Mouse (Mus musculus): ENCODE measurements around the gene Cpa5.

Gene Cpa5

DNA sequence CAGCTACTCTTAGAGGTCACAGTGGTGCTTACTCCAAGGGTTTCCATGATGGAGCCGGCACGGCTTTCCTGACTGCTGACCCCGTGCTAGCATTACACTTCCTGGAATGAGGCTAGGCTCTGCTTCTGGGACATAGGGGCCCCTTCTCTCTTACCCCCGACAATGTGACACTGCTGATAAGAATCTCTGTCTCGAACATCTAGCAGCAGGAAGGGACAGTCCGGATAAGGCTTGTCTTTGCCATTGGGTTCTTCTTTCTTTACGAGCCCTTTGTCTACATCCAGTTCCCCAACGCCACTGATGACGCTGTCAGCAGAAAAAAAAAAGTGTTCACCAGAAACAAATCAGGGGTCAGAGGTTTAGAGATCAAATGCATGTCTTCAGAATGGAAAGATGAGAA lies 47.8 kb downstream of the Cpa5 start:
- ChIA-PET CTCF (no interaction called here), POLR2A (interaction anchor here in 1 of 4 experiments (0.7 kb wide), 1 partner anchor 9 kb away, joined by 3 read pairs; no protein-coding TSS in a partner anchor)

- CTCF ChIA-PET, result no interaction called here
- POLR2A ChIA-PET, result no interaction called here
These were observed 54.0 kb downstream of the Cpa5 start for GRCm38 (mm10) chr6:30664776-30665175.

DNA sequence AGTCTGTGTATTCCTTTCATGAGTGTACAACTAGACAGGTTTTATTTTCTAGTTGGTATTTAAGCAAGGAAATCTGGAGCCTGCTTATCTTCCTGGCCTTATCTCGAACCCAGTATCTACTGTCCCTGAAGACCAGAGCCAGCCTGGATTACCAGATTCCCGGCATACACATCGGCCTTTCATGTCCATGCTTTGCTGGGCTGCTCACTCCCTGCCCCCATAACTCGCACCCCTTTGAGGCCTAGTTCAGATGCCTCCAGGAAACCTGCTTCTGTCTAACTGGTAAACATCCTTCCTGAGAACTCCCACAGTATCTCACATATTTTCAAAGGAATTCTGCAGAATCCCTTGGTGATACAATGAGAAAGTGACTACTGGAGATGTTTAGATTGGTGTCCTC lies 54.5 kb downstream of the Cpa5 start:
- POLR2A ChIA-PET, result no interaction called here
- CTCF ChIA-PET, result no interaction called here

- POLR2A ChIA-PET, result no interaction called here
These were observed 55.2 kb downstream of the Cpa5 start for GRCm38 (mm10) chr6:30666043-30666442.

GRCm38 (mm10) chr6:30667585-30667984 lies 56.8 kb downstream of the Cpa5 start:
- CTCF ChIA-PET, result no interaction called here
- POLR2A ChIA-PET, result no interaction called here

More at GRCm38 (mm10) chr6:30666043-30666442, 55.2 kb downstream of the Cpa5 start:
- CTCF ChIA-PET, result no interaction called here

DNA sequence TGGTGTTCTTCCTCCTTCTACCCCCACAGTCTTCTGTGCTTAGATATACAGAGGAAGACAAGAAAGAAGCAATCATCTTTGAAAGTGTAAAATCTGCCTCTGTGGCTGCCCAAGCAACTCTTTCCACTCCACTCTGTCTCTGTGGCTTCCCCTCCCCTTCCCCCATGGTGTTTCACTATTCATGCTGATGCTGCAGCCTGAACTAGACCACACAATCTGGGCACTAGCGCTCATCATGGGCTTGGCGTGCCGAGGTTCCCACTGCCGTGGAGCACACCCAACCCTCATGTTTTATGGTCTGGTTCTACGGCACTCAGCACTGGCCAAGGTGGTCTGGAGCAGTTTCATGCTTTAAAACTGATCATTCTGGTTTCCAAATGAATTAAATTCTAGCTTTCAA lies 60.9 kb downstream of the Cpa5 start:
- ChIA-PET POLR2A (interaction anchor here in 2 of 4 experiments (0.9 to 1.4 kb wide), 5 partner anchors 9 to 123 kb away, joined by 3 to 5 read pairs (median 3); no protein-coding TSS in a partner anchor), CTCF (interaction anchor here in 2 of 4 experiments (0.5 to 0.7 kb wide), 2 partner anchors 10 to 136 kb away, joined by 4 to 5 read pairs; no protein-coding TSS in a partner anchor)

- POLR2A ChIA-PET, result interaction anchor here in 2 of 4 experiments (0.8 to 1.6 kb wide), 3 partner anchors 13 to 164 kb away, joined by 3 read pairs; partner anchors contain the start of genes Ssmem1 (in 1 of the 2) and Tmem209 (in 1 of the 2)
- CTCF ChIA-PET, result interaction anchor here in 3 of 4 experiments (0.6 to 1.4 kb wide), 4 partner anchors 41 to 309 kb away, joined by 4 to 10 read pairs (median 4); no protein-coding TSS in a partner anchor
These were observed 63.2 kb downstream of the Cpa5 start for GRCm38 (mm10) chr6:30673764-30674561.

DNA sequence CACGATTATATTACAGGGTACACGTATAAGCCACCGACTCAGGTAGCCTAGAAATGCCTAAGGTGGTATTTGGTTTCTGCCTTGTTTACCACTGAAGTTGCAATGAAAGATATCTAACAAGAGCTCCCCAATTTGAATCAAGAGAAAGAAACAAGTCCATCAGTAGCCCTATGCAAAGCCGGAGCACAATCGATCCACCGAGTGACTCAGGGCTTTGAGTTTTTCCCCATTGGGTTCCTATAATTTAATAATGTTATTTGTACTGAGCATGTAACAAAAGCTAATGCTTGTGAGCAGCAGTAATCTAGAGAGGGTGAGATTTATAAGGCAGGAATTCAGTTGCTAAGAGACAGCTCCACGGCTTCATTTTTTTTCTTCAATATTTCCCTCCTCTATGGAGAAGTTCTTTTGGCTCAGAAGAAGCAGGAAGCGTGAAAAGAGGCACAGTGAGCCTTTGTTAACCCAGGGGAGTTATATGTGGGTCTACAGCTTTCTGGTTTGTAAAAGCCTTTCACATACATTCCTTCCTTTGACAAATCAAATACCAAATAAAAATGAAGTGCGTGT lies 64.0 kb downstream of the Cpa5 start:
- POLR2A ChIA-PET, result interaction anchor here in 2 of 4 experiments (0.5 to 1.6 kb wide), 5 partner anchors 12 to 165 kb away, joined by 3 to 6 read pairs (median 3); partner anchors contain the start of genes Cep41 (in 1 of the 2), Ssmem1 (in 1 of the 2) and Tmem209 (in 1 of the 2)
- CTCF ChIA-PET, result interaction anchor here in 3 of 4 experiments (0.6 to 1.4 kb wide), 3 partner anchors 62 to 308 kb away, joined by 3 to 10 read pairs (median 4); no protein-coding TSS in a partner anchor

DNA sequence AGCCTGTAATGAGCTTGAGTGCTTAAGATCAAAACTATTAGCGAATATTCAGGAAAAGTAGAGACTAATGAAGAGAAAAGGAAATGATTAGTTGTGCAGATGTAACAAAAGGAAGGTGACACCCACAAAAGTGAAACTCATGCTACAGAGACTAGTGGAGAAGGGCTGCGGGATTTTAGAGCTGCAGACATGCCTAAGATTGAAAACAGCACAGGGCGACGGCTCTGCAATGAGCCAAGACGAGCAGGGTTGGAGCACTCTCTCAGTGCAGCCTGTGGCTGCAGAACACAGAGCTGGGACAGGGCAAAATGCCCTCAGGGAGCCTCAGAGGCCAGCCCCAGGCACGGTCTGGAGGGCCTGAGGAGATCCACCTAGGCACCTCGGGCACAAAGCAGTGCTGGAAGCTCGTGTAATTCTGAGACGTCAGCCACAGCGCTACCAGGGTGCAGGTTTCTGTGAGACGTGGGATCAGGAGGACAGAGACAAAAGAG lies 64.5 kb downstream of the Cpa5 start:
- ChIA-PET POLR2A (interaction anchor here in 2 of 4 experiments (0.5 to 1.6 kb wide), 5 partner anchors 11 to 166 kb away, joined by 3 to 6 read pairs (median 3); partner anchors contain the start of genes Cep41 (in 1 of the 2), Ssmem1 (in 1 of the 2) and Tmem209 (in 1 of the 2)), CTCF (interaction anchor here in 2 of 4 experiments (0.5 to 1.4 kb wide), 3 partner anchors 62 to 395 kb away, joined by 3 to 4 read pairs (median 3); no protein-coding TSS in a partner anchor)

GRCm38 (mm10) chr6:30676506-30676905 lies 65.7 kb downstream of the Cpa5 start:
- POLR2A ChIA-PET, result no interaction called here
- CTCF ChIA-PET, result no interaction called here

- CTCF ChIA-PET, result no interaction called here
- POLR2A ChIA-PET, result interaction anchor here in 1 of 4 experiments (2.0 kb wide), 1 partner anchor 16 kb away, joined by 7 read pairs; the partner anchor contains the start of gene Cep41
These were observed 66.8 kb downstream of the Cpa5 start for GRCm38 (mm10) chr6:30677591-30677990.

DNA sequence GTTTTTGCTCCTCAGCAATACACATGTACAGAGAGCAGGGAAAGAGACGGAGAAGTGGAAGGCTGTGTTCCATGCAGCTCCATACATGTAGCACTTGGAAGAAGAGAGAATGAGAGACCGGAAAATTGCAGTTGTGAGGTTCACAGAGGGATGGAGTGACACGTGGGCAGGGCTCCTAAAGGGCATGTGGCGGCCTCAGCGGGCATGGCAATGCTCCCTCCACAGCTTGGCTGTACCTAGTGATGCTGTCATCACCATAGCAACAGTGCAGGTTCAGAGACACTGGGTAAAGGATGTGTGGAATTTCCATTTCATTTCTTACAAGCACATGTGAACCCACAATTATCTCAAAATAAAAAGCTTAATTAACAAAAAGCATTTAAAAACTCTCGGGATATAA lies 67.7 kb downstream of the Cpa5 start:
- ChIA-PET POLR2A (interaction anchor here in 1 of 4 experiments (2.0 kb wide), 1 partner anchor 15 kb away, joined by 7 read pairs; the partner anchor contains the start of gene Cep41), CTCF (no interaction called here)

- POLR2A ChIA-PET, result no interaction called here
- CTCF ChIA-PET, result no interaction called here
These were observed 68.8 kb downstream of the Cpa5 start for GRCm38 (mm10) chr6:30679567-30679966.

- CTCF ChIA-PET, result no interaction called here
- POLR2A ChIA-PET, result interaction anchor here in 2 of 4 experiments (0.6 to 1.5 kb wide), 5 partner anchors 9 to 19 kb away, joined by 3 to 9 read pairs (median 4); partner anchors contain the start of gene Cep41 (in 1 of the 2)
These were observed 69.6 kb downstream of the Cpa5 start for GRCm38 (mm10) chr6:30680442-30680841.
